ENCODE assay signal across 9 mouse cellular contexts in the genomic region with DNA sequence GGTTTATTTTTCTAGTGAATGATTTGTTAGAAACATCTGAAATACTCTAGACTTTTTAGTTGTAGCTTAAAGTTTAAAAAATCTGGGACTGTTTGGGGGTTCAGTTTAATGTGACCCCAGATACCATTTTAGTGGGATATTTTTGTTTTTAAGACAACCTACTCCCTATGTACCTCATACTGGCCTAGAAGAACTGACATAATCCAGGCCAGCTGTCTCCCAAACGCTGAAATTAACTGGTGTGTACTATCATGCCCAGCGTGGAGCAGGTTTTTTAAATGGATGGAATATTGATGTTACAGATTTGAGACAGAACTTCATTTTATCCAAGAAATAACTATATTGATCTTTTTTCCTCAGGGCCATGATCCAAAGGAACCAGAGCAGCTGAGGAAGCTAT. TPM values are rescaled to one million over a fixed set of nuclear protein-coding genes. Genes with fewer than 3 reads are reported as not detected.
DNase-seq lines count a peak whose midpoint lies in the region; ATAC-seq lines count a peak whose summit lies in the region.
"Had no signal": no experiment of that assay in that cellular context is flagged by ENCODE, and none has a peak within 500 bp of the region (broad histone marks: within the 10 kb centered on the region; RNA-seq: fewer than 3 reads in every experiment).

No protein-coding gene starts in this region.

- peaks cover 14% of the 10 kb centered on the region for H3K4me1 ChIP-seq in lung, embryonic 16.5 days (replicated peaks; ENCODE audit: control insufficient read depth, insufficient read depth, low read length)
- H3K4me1 ChIP-seq in forebrain, embryonic 14.5 days (ENCODE audit: control insufficient read depth, insufficient read depth, low read length), result peaks cover 14% of the 10 kb centered on the region
- H3K4me1 ChIP-seq in limb, embryonic 15.5 days, result peaks cover 14% of the 10 kb centered on the region
- H3K4me1 ChIP-seq in stomach, embryonic 15.5 days, result peaks cover 10% of the 10 kb centered on the region; the same call in 1 of the 2 replicates

- peak overlapping the region; percentile 96 for H3K4me2 ChIP-seq in lung, embryonic 16.5 days (ENCODE audit: low read depth, low read length)
- H3K4me2 ChIP-seq in forebrain, embryonic 14.5 days (ENCODE audit: low read length), result peak overlapping the region; percentile 88
- peak overlapping the region; percentile 55 for H3K4me2 ChIP-seq in limb, embryonic 15.5 days
- H3K4me2 ChIP-seq in stomach, embryonic 15.5 days, result peak overlapping the region; percentile 73

- H3K9me3 ChIP-seq in lung, embryonic 16.5 days (ENCODE audit: control insufficient read depth, low read length), result no peaks in the 10 kb centered on the region
- no peaks in the 10 kb centered on the region for H3K9me3 ChIP-seq in forebrain, embryonic 14.5 days (replicated peaks; ENCODE audit: control insufficient read depth, low read length)
- H3K9me3 ChIP-seq in limb, embryonic 15.5 days, result no peaks in the 10 kb centered on the region
- no peaks in the 10 kb centered on the region for H3K9me3 ChIP-seq in stomach, embryonic 15.5 days

- H3K4me3 ChIP-seq in lung, embryonic 16.5 days (ENCODE audit: low read length), result peak overlapping the region; percentile 98
- peak overlapping the region; percentile 93 for H3K4me3 ChIP-seq in forebrain, embryonic 14.5 days (ENCODE audit: low read depth, low read length)
- peak overlapping the region; percentile 83 for H3K4me3 ChIP-seq in limb, embryonic 15.5 days
- peak overlapping the region; percentile 78 for H3K4me3 ChIP-seq in stomach, embryonic 15.5 days (replicated peaks)

- H3K27me3 ChIP-seq in lung, embryonic 16.5 days (ENCODE audit: control insufficient read depth, insufficient read depth, low read depth, low read length), result no peaks in the 10 kb centered on the region
- H3K27me3 ChIP-seq in forebrain, embryonic 14.5 days (replicated peaks; ENCODE audit: control insufficient read depth, insufficient read depth, low read length), result no peaks in the 10 kb centered on the region
- H3K27me3 ChIP-seq in limb, embryonic 15.5 days, result no peaks in the 10 kb centered on the region
- no peaks in the 10 kb centered on the region for H3K27me3 ChIP-seq in stomach, embryonic 15.5 days (replicated peaks)

- WGBS in lung, embryonic 16.5 days, result 10% methylated on average over 2 of the region's 2 CpGs
- 47% methylated on average over 2 of the region's 2 CpGs for whole genome bisulfite sequencing in forebrain, embryonic 14.5 days
- whole genome bisulfite sequencing in limb, embryonic 15.5 days, result 20% methylated on average over 2 of the region's 2 CpGs
- WGBS in stomach, embryonic 15.5 days, result 18% methylated on average over 2 of the region's 2 CpGs

- H3K27ac ChIP-seq in lung, embryonic 16.5 days (ENCODE audit: low read length), result no peak overlapping the region
- H3K27ac ChIP-seq in forebrain, embryonic 14.5 days (ENCODE audit: low read depth, low read length), result no peak overlapping the region
- no peak overlapping the region for H3K27ac ChIP-seq in limb, embryonic 15.5 days
- H3K27ac ChIP-seq in stomach, embryonic 15.5 days, result no peak overlapping the region; the same call in 1 of the 2 replicates

- peak overlapping the region; percentile 99 for H3K9ac ChIP-seq in lung, embryonic 16.5 days (ENCODE audit: low read length)
- peak overlapping the region; percentile 97; the same call in 1 of the 2 replicates for H3K9ac ChIP-seq in forebrain, embryonic 14.5 days (ENCODE audit: low read length)
- H3K9ac ChIP-seq in limb, embryonic 15.5 days, result no peak overlapping the region
- peak overlapping the region; percentile 97; the same call in 1 of the 2 replicates for H3K9ac ChIP-seq in stomach, embryonic 15.5 days

- no peak for DNase-seq in lung, postnatal 14 days
- DNase-seq in forebrain, embryonic 14.5 days (ENCODE audit: low spot score), result no peak
- DNase-seq in c-Kit-positive CD71-positive TER-119-positive erythroid progenitor cells, embryonic 14.5 days (ENCODE audit: low spot score), result no peak
- no peak for DNase-seq in thymus, postnatal 25 days
- no peak for DNase-seq in adrenal gland, postnatal 25 days
- DNase-seq: right cerebral cortex, postnatal 14 days had no signal

- peaks cover 27% of the 10 kb centered on the region for H3K36me3 ChIP-seq in lung, embryonic 16.5 days (ENCODE audit: control insufficient read depth, insufficient read depth, low read length)
- H3K36me3 ChIP-seq in forebrain, embryonic 14.5 days (ENCODE audit: control insufficient read depth, insufficient read depth, low read length), result peaks cover 30% of the 10 kb centered on the region
- peaks cover 26% of the 10 kb centered on the region for H3K36me3 ChIP-seq in limb, embryonic 15.5 days
- H3K36me3 ChIP-seq in stomach, embryonic 15.5 days, result peaks cover 13% of the 10 kb centered on the region; the same call in 1 of the 2 replicates

- ATAC-seq in lung, embryonic 16.5 days (ENCODE audit: low read depth), result no peak
- ATAC-seq in forebrain, embryonic 14.5 days, result no peak
- no peak for ATAC-seq in limb, embryonic 15.5 days (ENCODE audit: insufficient number of reproducible peaks, low FRiP score, low TSS enrichment, low read depth)
- no peak for ATAC-seq in stomach, embryonic 15.5 days (ENCODE audit: insufficient read depth, low FRiP score, low read depth)

RNA-seq across cellular contexts. Expression of a gene that starts 2.0 kb away (rescaled TPM):
- polyA plus RNA-seq in lung, embryonic 16.5 days (2015; fragmentation: Nextera tagmentation; extraction: Ambion mirVana), result 298 and 346 TPM in 2 replicates
- 182 and 209 TPM in 2 replicates for polyA plus RNA-seq in forebrain, embryonic 14.5 days (2014; fragmentation: Nextera tagmentation; extraction: Ambion mirVana)
- polyA plus RNA-seq in limb, embryonic 15.5 days (2015; fragmentation: Nextera tagmentation; extraction: Ambion mirVana), result 243 and 306 TPM in 2 replicates
- polyA plus RNA-seq in stomach, embryonic 15.5 days (2015; fragmentation: Nextera tagmentation; extraction: Ambion mirVana), result 241 and 344 TPM in 2 replicates
- total RNA-seq in adrenal gland, postnatal 25 days (2021), result 426 and 454 TPM in 2 replicates

RNA-seq across cellular contexts. Expression of a gene that starts 43.3 kb away (rescaled TPM):
- 134 and 137 TPM in 2 replicates for polyA plus RNA-seq in lung, embryonic 16.5 days (2015; fragmentation: Nextera tagmentation; extraction: Ambion mirVana)
- polyA plus RNA-seq in forebrain, embryonic 14.5 days (2014; fragmentation: Nextera tagmentation; extraction: Ambion mirVana), result 17.7 and 17.9 TPM in 2 replicates
- polyA plus RNA-seq in limb, embryonic 15.5 days (2015; fragmentation: Nextera tagmentation; extraction: Ambion mirVana), result 40.7 and 45.2 TPM in 2 replicates
- 93.9 and 97.4 TPM in 2 replicates for polyA plus RNA-seq in stomach, embryonic 15.5 days (2015; fragmentation: Nextera tagmentation; extraction: Ambion mirVana)
- 106 TPM in 2 replicates for total RNA-seq in adrenal gland, postnatal 25 days (2021)
